Mouse (Mus musculus) spleen, postnatal 4 days (tissue): ENCODE results near the gene Pgk1.

Experiments
- DNase-seq, 2 experiments: peaks; one replicate each; pipeline ENCODE4 v3.0.0; 2022; ENCODE audit warnings: low spot score in 2 of 2

The Pgk1 gene

GRCm38 (mm10) chrX:106219171-106220032 lies 32.5 kb downstream of the Pgk1 start:
- peak; percentile 58 to 75 for DNase-seq

- no peak for DNase-seq
Observed at GRCm38 (mm10) chrX:106221058-106221457, 34.2 kb downstream of the Pgk1 start, which contains the start of gene Taf9b. Taf9b (minus strand) TSS chrX:106221158.
